Mouse (Mus musculus) colon, adult 2 months (tissue): ENCODE results near the gene Nedd1. TPM values are rescaled to one million over a fixed set of nuclear protein-coding genes. Genes with fewer than 3 reads are reported as not detected.

Source experiments
- polyA plus RNA-seq: library from polyadenylated mRNA; depleted of rRNA; stranded (reverse); fragments of >200 nt; gene quantifications from 2 replicates; pipeline ENCODE4 v1.2.3, GENCODE M21; 2012; rRNA removed

Nedd1 gene
- 2.2 and 3.2 TPM in 2 replicates for polyA plus RNA-seq

GRCm38 (mm10) chr10:92721771-92722619 lies at the start of gene Nedd1:
Gene Nedd1 (minus strand): TSS chr10:92722420.

